Mouse (Mus musculus) forebrain, embryonic 14.5 days (tissue): ENCODE results near the gene Prkci. TPM values are rescaled to one million over a fixed set of nuclear protein-coding genes. Genes with fewer than 3 reads are reported as not detected.
A peak's percentile ranks its signal among the peaks of the same experiment; 100 is the strongest.

Experiments used
- ATAC-seq: fragments of 200-750 bp; cut with Nextera tagmentation; 2 replicates; pipeline ENCODE4 v1.8.0; 2017; ENCODE audit warnings: mild to moderate bottlenecking, moderate library complexity
- DNase-seq: peaks from one replicate; pipeline ENCODE4 v3.0.0-alpha.2; 2015; ENCODE audit warnings: low spot score
- H3K27ac ChIP-seq: fragments of 300-500 bp; sonication (generic); 2 replicates; pipeline ENCODE4 v1.5.1; 2014; ENCODE audit warnings: low read depth, mild to moderate bottlenecking, control low read depth, low read length, moderate library complexity
- H3K27me3 ChIP-seq: fragments of 300-500 bp; sonication (generic); replicated peaks from 2 replicates; pipeline ENCODE4 v1.6.1; 2014; ENCODE audit warnings: low read length, control low read depth, mixed read lengths; ENCODE audit not compliant: control insufficient read depth, insufficient read depth
- H3K36me3 ChIP-seq: fragments of 300-500 bp; sonication (generic); 2 replicates; pipeline ENCODE4 v1.6.1; 2014; ENCODE audit warnings: low read length, control low read depth; ENCODE audit not compliant: control insufficient read depth, insufficient read depth
- H3K4me1 ChIP-seq: fragments of 300-500 bp; sonication (generic); 2 replicates; pipeline ENCODE4 v1.6.1; 2014; ENCODE audit warnings: antibody characterized with exemption, low read length, control low read depth; ENCODE audit not compliant: control insufficient read depth, insufficient read depth
- H3K4me2 ChIP-seq: fragments of 300-500 bp; sonication (generic); 2 replicates; pipeline ENCODE4 v1.6.1; 2014; ENCODE audit warnings: mild to moderate bottlenecking, control low read depth, low read length
- H3K4me3 ChIP-seq: fragments of 300-500 bp; sonication (generic); 2 replicates; pipeline ENCODE4 v1.5.1; 2014; ENCODE audit warnings: low read depth, low read length, control low read depth
- H3K9ac ChIP-seq: fragments of 300-500 bp; sonication (generic); 2 replicates; pipeline ENCODE4 v1.6.1; 2014; ENCODE audit warnings: mild to moderate bottlenecking, low read length, control low read depth, moderate library complexity
- H3K9me3 ChIP-seq: fragments of 300-500 bp; sonication (generic); replicated peaks from 2 replicates; pipeline ENCODE4 v1.6.1; 2016; ENCODE audit warnings: low read length, control low read depth, mixed read lengths; ENCODE audit not compliant: control insufficient read depth
- WGBS: fragments of 180-500 bp; shearing (Covaris S2); extraction: QIAGEN DNeasy Blood & Tissue Kit; methylation state at CpG from one replicate; pipeline ENCODE4 v1.1.7; 2014; 5-methylcytosine and 5-hydroxymethylcytosine counted together
- polyA plus RNA-seq: library from polyadenylated mRNA; unstranded; fragments of >200 nt; fragmentation: Nextera tagmentation; extraction: Ambion mirVana; gene quantifications from 2 replicates; pipeline ENCODE4 v1.2.1, GENCODE M21; 2014

Prkci gene
- polyA plus RNA-seq, 1 experiment from 2014 or later: 24.8 TPM

GRCm38 (mm10) chr3:30965644-30966043 lies 29.9 kb upstream of the Prkci start:
- no peak overlapping the region for H3K4me2 ChIP-seq
- ATAC-seq: no peak
- no peak overlapping the region for H3K9ac ChIP-seq
- DNase-seq: no peak
- 96% methylated on average over 13 of the region's 13 CpGs for WGBS
- H3K4me3 ChIP-seq: no peak overlapping the region
- no peaks in the 10 kb centered on the region for H3K9me3 ChIP-seq
- H3K4me1 ChIP-seq: peaks cover 5% of the 10 kb centered on the region
- H3K27me3 ChIP-seq: no peaks in the 10 kb centered on the region
- H3K36me3 ChIP-seq: peaks cover 43% of the 10 kb centered on the region
- H3K27ac ChIP-seq: no peak overlapping the region

DNA sequence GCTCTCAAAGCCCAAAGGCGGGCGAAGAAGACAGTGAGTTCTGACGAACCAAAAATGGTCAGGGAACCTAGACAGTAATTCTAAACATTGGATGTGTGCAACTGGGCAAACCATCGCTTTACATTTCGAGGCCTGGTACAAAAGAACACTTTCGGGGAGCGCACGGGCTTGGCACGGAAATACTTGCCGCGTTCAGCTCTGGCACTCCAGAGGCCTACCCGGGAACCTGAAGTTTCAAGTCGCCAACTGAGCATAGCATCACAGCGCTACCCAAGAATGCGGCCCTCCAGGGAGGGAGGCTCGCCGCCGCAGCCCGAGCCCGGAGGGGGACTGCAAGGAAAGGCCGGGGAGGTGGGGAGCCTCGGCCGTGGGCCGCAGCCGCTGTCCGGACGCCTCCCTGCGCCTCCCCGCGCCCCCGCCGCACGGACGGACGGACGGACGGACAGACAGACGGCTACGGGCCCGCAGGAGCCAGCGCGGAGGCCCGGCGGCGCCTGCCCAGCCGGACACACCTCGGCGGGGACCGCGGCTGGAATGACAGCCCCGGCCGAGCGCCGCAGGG lies 26.9 kb upstream of the Prkci start:
- Histone ChIP-seq H3K9ac (peak overlapping the region; percentile 91), H3K4me3 (peak overlapping the region; percentile 96), H3K27me3 (no peaks in the 10 kb centered on the region), H3K4me2 (peak overlapping the region; percentile 71), H3K4me1 (peaks cover 5% of the 10 kb centered on the region), H3K27ac (peak overlapping the region; percentile 72), H3K36me3 (peaks cover 21% of the 10 kb centered on the region), H3K9me3 (no peaks in the 10 kb centered on the region)
- ATAC-seq (peak; percentile 79), DNase-seq (peak; percentile 62)
- WGBS: under 1% methylated on average over 54 of the region's 54 CpGs

GRCm38 (mm10) chr3:30969104-30969581 lies 26.4 kb upstream of the Prkci start, which contains the start of gene Phc3:
TSS of gene Phc3 (minus strand) at chr3:30969415.
- Histone ChIP-seq H3K27ac (peak within 1 kb of the TSS; percentile 72), H3K4me1 (peaks cover 5% of the 10 kb centered on the region), H3K36me3 (peaks cover 16% of the 10 kb centered on the region), H3K9me3 (no peaks in the 10 kb centered on the region), H3K9ac (peak within 1 kb of the TSS; percentile 91), H3K4me2 (peak within 1 kb of the TSS; percentile 71), H3K27me3 (no peaks in the 10 kb centered on the region), H3K4me3 (peak within 1 kb of the TSS; percentile 96)
- ATAC-seq (peak; percentile 95), DNase-seq (peak; percentile 98)
- WGBS: under 1% methylated on average over 28 of the region's 34 CpGs

DNA sequence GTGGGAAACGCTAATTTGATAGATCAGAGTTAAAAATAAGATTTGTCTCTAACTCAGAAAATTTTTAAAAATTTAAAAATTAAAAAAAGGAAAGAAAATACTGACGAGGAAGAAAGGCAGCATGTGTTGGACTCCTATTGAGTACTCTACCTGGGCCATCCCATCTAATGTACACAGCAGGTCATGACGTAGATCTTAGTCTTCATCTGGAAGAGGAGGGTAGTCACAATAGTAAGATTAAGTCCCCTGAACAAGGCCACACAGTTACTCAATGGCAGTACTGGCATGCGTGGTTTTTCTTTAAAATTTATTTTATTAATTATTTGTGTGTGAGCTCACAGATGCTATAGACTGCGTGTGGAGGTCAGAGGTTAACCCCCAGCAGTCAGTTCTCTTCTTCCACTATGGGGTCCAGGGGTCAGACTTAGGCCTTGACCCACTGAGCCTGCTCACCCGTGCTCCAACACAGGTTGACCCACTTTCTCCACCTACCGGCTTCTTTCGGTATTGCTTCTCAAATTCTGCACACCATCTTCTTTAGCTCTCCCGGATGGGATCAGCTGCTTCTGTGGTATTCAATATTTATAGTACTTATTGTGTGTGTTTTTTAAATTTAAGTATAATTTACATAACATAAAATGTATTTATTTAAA lies 20.3 kb upstream of the Prkci start:
- Histone ChIP-seq H3K4me1 (no peaks in the 10 kb centered on the region), H3K9me3 (no peaks in the 10 kb centered on the region), H3K4me3 (no peak overlapping the region), H3K36me3 (no peaks in the 10 kb centered on the region), H3K27ac (no peak overlapping the region), H3K27me3 (no peaks in the 10 kb centered on the region), H3K4me2 (no peak overlapping the region), H3K9ac (no peak overlapping the region)
- ATAC-seq (peak; percentile 37; the same call in 1 of the 2 replicates), DNase-seq (peak; percentile 68)
- 41% methylated on average over 9 of the region's 9 CpGs for WGBS

- DNase-seq: no peak
- no peak overlapping the region for H3K9ac ChIP-seq
- no peak overlapping the region for H3K4me3 ChIP-seq
- H3K27me3 ChIP-seq: no peaks in the 10 kb centered on the region
- H3K27ac ChIP-seq: no peak overlapping the region
- no peak overlapping the region for H3K4me2 ChIP-seq
- no peak for ATAC-seq
- H3K9me3 ChIP-seq: no peaks in the 10 kb centered on the region
- 78% methylated on average over 1 of the region's 1 CpGs for WGBS
- no peaks in the 10 kb centered on the region for H3K36me3 ChIP-seq
- no peaks in the 10 kb centered on the region for H3K4me1 ChIP-seq
These were observed 18.4 kb upstream of the Prkci start for GRCm38 (mm10) chr3:30976991-30977603.

DNA sequence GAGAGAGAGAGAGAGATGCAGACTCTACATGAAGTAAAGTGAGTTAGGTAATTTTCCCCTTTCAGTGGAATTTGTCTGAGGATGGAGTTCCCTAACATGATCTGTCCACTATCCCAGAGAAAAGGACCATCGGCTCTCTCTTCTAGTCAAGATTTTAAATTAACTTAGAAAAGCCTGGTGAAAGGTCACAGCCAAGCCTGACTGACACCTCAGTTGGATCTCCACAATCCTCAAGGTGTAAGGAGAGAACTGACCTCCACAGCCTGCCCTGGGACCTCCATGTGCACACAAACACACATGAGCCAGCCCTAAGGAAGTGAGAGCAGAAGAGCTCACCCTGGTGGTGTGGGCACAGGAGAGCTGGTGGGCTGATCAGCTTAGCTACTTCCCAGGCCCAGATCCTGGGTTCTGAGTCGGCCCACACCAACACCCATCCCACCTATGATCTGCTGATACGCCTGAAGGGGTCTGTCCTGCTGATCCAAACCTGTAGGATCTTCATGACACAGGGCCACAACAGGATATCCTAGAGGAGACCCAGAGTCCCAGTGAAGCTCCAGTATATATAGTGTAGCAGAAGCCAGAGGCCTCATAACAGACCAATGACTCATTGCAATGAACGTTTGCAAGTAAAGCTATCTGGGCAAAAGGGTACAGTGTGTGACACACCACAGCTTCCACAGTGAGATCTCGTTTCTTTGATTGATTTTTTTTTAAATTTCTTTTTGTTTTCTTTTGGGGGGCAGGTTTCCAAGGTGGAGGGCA lies 13.7 kb upstream of the Prkci start:
- Histone ChIP-seq H3K27ac (no peak overlapping the region), H3K27me3 (no peaks in the 10 kb centered on the region), H3K9me3 (no peaks in the 10 kb centered on the region), H3K4me1 (no peaks in the 10 kb centered on the region), H3K9ac (no peak overlapping the region), H3K4me3 (no peak overlapping the region), H3K4me2 (no peak overlapping the region), H3K36me3 (no peaks in the 10 kb centered on the region)
- WGBS: 84% methylated on average over 5 of the region's 5 CpGs
- DNase-seq: no peak
- ATAC-seq: no peak

DNA sequence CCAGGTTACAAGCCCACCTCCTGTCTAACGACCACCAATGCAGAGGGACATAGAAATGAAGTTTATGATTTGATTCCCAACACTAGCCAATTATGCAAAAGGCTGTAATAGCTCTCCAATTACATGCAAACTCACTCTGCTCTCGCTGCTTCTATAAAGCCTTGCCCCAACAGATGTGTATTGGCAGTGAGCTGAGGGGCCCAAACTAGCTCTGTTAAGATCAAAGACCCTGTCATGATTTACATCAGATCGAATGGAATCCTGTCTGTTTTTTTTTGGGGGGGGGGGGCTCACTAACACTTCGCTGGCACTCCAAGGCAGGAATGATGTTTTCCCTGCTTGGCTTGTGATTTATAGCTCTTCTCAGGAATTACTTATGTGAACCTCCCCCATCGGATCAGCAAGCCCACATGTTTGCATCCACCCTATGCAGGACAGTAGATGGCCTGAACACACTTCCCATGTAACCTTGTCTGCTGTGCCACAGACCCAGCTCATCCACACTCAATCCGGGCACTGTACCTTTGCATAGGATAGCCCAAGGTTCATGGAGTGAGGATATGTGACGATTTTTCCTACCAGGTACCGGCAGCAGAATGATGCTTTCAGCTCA lies 12.5 kb upstream of the Prkci start:
- no peak overlapping the region for H3K4me2 ChIP-seq
- no peaks in the 10 kb centered on the region for H3K4me1 ChIP-seq
- no peak overlapping the region for H3K9ac ChIP-seq
- no peak for DNase-seq
- ATAC-seq: no peak
- H3K27me3 ChIP-seq: no peaks in the 10 kb centered on the region
- H3K36me3 ChIP-seq: no peaks in the 10 kb centered on the region
- 62% methylated on average over 8 of the region's 8 CpGs for WGBS
- H3K4me3 ChIP-seq: no peak overlapping the region
- H3K9me3 ChIP-seq: no peaks in the 10 kb centered on the region
- no peak overlapping the region for H3K27ac ChIP-seq

- Histone ChIP-seq H3K4me2 (no peak overlapping the region), H3K27me3 (no peaks in the 10 kb centered on the region), H3K9ac (no peak overlapping the region), H3K27ac (no peak overlapping the region), H3K4me3 (no peak overlapping the region), H3K4me1 (no peaks in the 10 kb centered on the region), H3K36me3 (no peaks in the 10 kb centered on the region), H3K9me3 (no peaks in the 10 kb centered on the region)
- DNase-seq (no peak), ATAC-seq (no peak)
- WGBS: 91% methylated on average over 9 of the region's 9 CpGs
These were observed 7.9 kb upstream of the Prkci start for GRCm38 (mm10) chr3:30987396-30988318.
